Mouse (Mus musculus): ENCODE measurements at regions not wholly inside any gene's neighbourhood (a gene's known extent, or its start where the extent isn't known, plus 50 kb on each side); places are given as distances from the start of the nearest gene placed in this dataset.

- no peak for ATAC-seq (replicated peaks; ENCODE audit: low FRiP score, low TSS enrichment, poor library complexity, severe bottlenecking)
Observed at GRCm38 (mm10) chr8:92302694-92303093, 54.7 kb upstream of the Irx5 start.

GRCm38 (mm10) chr8:92301029-92301428 lies 56.4 kb upstream of the Irx5 start:
- ATAC-seq (replicated peaks; ENCODE audit: low FRiP score, low TSS enrichment, poor library complexity, severe bottlenecking) = no peak

- no peak for ATAC-seq (replicated peaks; ENCODE audit: low FRiP score, low TSS enrichment, poor library complexity, severe bottlenecking)
Observed at GRCm38 (mm10) chr8:92286841-92287811, 70.3 kb upstream of the Irx5 start.

GRCm38 (mm10) chr8:92275755-92276154 lies 81.7 kb upstream of the Irx5 start:
- ATAC-seq (replicated peaks; ENCODE audit: low FRiP score, low TSS enrichment, poor library complexity, severe bottlenecking) = no peak

- no peak for ATAC-seq (replicated peaks; ENCODE audit: low FRiP score, low TSS enrichment, poor library complexity, severe bottlenecking)
Observed at GRCm38 (mm10) chr8:92272726-92273125, 84.7 kb upstream of the Irx5 start.

- no peak for ATAC-seq (replicated peaks; ENCODE audit: low FRiP score, low TSS enrichment, poor library complexity, severe bottlenecking)
Observed at GRCm38 (mm10) chr8:92272073-92272472, 85.4 kb upstream of the Irx5 start.

- no peak for ATAC-seq (replicated peaks; ENCODE audit: low FRiP score, low TSS enrichment, poor library complexity, severe bottlenecking)
Observed at GRCm38 (mm10) chr8:92270636-92271035, 86.8 kb upstream of the Irx5 start.

- no peak for ATAC-seq (replicated peaks; ENCODE audit: low FRiP score, low TSS enrichment, poor library complexity, severe bottlenecking)
Observed at GRCm38 (mm10) chr8:92267415-92267814, 90.0 kb upstream of the Irx5 start.

GRCm38 (mm10) chr8:92260056-92260455 lies 97.4 kb upstream of the Irx5 start:
- ATAC-seq (replicated peaks; ENCODE audit: low FRiP score, low TSS enrichment, poor library complexity, severe bottlenecking) = no peak

GRCm38 (mm10) chr8:92258258-92258657 lies 99.2 kb upstream of the Irx5 start:
- no peak for ATAC-seq (replicated peaks; ENCODE audit: low FRiP score, low TSS enrichment, poor library complexity, severe bottlenecking)

GRCm38 (mm10) chr8:92252597-92253375 lies 104.6 kb upstream of the Irx5 start:
- ATAC-seq (replicated peaks; ENCODE audit: low FRiP score, low TSS enrichment, poor library complexity, severe bottlenecking) = no peak

GRCm38 (mm10) chr8:92246301-92246700 lies 111.1 kb upstream of the Irx5 start:
- no peak for ATAC-seq (replicated peaks; ENCODE audit: low FRiP score, low TSS enrichment, poor library complexity, severe bottlenecking)

- ATAC-seq (replicated peaks; ENCODE audit: low FRiP score, low TSS enrichment, poor library complexity, severe bottlenecking) = no peak
Observed at GRCm38 (mm10) chr8:92240686-92241275, 116.6 kb upstream of the Irx5 start.

GRCm38 (mm10) chr8:92231326-92232225 lies 125.8 kb upstream of the Irx5 start:
- no peak for ATAC-seq (replicated peaks; ENCODE audit: low FRiP score, low TSS enrichment, poor library complexity, severe bottlenecking)

- ATAC-seq (replicated peaks; ENCODE audit: low FRiP score, low TSS enrichment, poor library complexity, severe bottlenecking) = no peak
Observed at GRCm38 (mm10) chr8:92229526-92229925, 127.9 kb upstream of the Irx5 start.

- ATAC-seq (replicated peaks; ENCODE audit: low FRiP score, low TSS enrichment, poor library complexity, severe bottlenecking) = no peak
Observed at GRCm38 (mm10) chr8:92224929-92225328, 132.5 kb upstream of the Irx5 start.

- ATAC-seq (replicated peaks; ENCODE audit: low FRiP score, low TSS enrichment, poor library complexity, severe bottlenecking) = no peak
Observed at GRCm38 (mm10) chr8:92222992-92223391, 134.4 kb upstream of the Irx5 start.

- ATAC-seq (replicated peaks; ENCODE audit: low FRiP score, low TSS enrichment, poor library complexity, severe bottlenecking) = no peak
Observed at GRCm38 (mm10) chr8:92219181-92219890, 138.1 kb upstream of the Irx5 start.

- no peak for ATAC-seq (replicated peaks; ENCODE audit: low FRiP score, low TSS enrichment, poor library complexity, severe bottlenecking)
Observed at GRCm38 (mm10) chr8:92217521-92217920, 139.9 kb upstream of the Irx5 start.
